Mouse (Mus musculus): ENCODE data around the gene Slit3. TPM values are rescaled to one million over a fixed set of nuclear protein-coding genes. Genes with fewer than 3 reads are reported as not detected.

Gene Slit3
- polyA plus RNA-seq, 1 experiment from 2014 or later: 25.9 TPM

- Histone ChIP-seq H3K27me3 (0 out of 2 replicates have a peak, but pooled peaks cover 6% of the 10 kb centered on the region), H3K27ac (no peak overlapping the region), H3K4me1 (replicated peaks) (peaks cover 14% of the 10 kb centered on the region), H3K4me3 (no peak overlapping the region), H3K9ac (no peak overlapping the region), H3K36me3 (no peaks in the 10 kb centered on the region), H3K4me2 (no peak overlapping the region), H3K9me3 (no peaks in the 10 kb centered on the region)
- peak; percentile 52; the same call in 1 of the 2 replicates for ATAC-seq (ENCODE audit: low FRiP score)
- WGBS: 50% methylated on average over 5 of the region's 5 CpGs
Observed at GRCm38 (mm10) chr11:35664991-35665390, 544.0 kb downstream of the Slit3 start.

- H3K4me1 ChIP-seq (replicated peaks): peaks cover 20% of the 10 kb centered on the region
- H3K4me2 ChIP-seq: no peak overlapping the region
- H3K9me3 ChIP-seq: no peaks in the 10 kb centered on the region
- no peak overlapping the region for H3K4me3 ChIP-seq
- no peak for ATAC-seq (ENCODE audit: low FRiP score)
- 0 out of 2 replicates have a peak, but pooled peaks cover 3% of the 10 kb centered on the region for H3K27me3 ChIP-seq
- 46% methylated on average over 3 of the region's 3 CpGs for WGBS
- peaks cover 4% of the 10 kb centered on the region; the same call in 1 of the 2 replicates for H3K36me3 ChIP-seq
- no peak overlapping the region for H3K9ac ChIP-seq
- H3K27ac ChIP-seq: no peak overlapping the region
Observed at GRCm38 (mm10) chr11:35667428-35667827, 546.4 kb downstream of the Slit3 start.

GRCm38 (mm10) chr11:35668138-35668537 lies 547.1 kb downstream of the Slit3 start:
- Histone ChIP-seq H3K4me3 (no peak overlapping the region), H3K27ac (no peak overlapping the region), H3K9ac (no peak overlapping the region), H3K9me3 (no peaks in the 10 kb centered on the region; the same call in 1 of the 2 replicates), H3K4me2 (no peak overlapping the region), H3K27me3 (0 out of 2 replicates have a peak, but pooled peaks cover 3% of the 10 kb centered on the region), H3K4me1 (replicated peaks) (peaks cover 20% of the 10 kb centered on the region), H3K36me3 (peaks cover 4% of the 10 kb centered on the region; the same call in 1 of the 2 replicates)
- ATAC-seq (ENCODE audit: low FRiP score): no peak
- 46% methylated on average over 3 of the region's 3 CpGs for WGBS

GRCm38 (mm10) chr11:35668750-35669149 lies 547.7 kb downstream of the Slit3 start:
- Histone ChIP-seq H3K4me3 (no peak overlapping the region), H3K27me3 (0 out of 2 replicates have a peak, but pooled peaks cover 3% of the 10 kb centered on the region), H3K4me1 (replicated peaks) (peaks cover 16% of the 10 kb centered on the region), H3K9me3 (no peaks in the 10 kb centered on the region; the same call in 1 of the 2 replicates), H3K4me2 (no peak overlapping the region), H3K27ac (peak overlapping the region; percentile 8; the same call in 1 of the 2 replicates), H3K9ac (no peak overlapping the region), H3K36me3 (peaks cover 4% of the 10 kb centered on the region; the same call in 1 of the 2 replicates)
- 0 out of 2 replicates have a peak, but pooled peaks have one; percentile 38 for ATAC-seq (ENCODE audit: low FRiP score)
- WGBS: 59% methylated on average over 1 of the region's 1 CpGs

GRCm38 (mm10) chr11:35669536-35669935 lies 548.5 kb downstream of the Slit3 start:
- Histone ChIP-seq H3K4me2 (no peak overlapping the region), H3K4me3 (no peak overlapping the region), H3K4me1 (replicated peaks) (peaks cover 15% of the 10 kb centered on the region), H3K9ac (no peak overlapping the region), H3K9me3 (no peaks in the 10 kb centered on the region; the same call in 1 of the 2 replicates), H3K27me3 (0 out of 2 replicates have a peak, but pooled peaks cover 3% of the 10 kb centered on the region), H3K27ac (no peak overlapping the region), H3K36me3 (peaks cover 4% of the 10 kb centered on the region; the same call in 1 of the 2 replicates)
- no peak for ATAC-seq (ENCODE audit: low FRiP score)
- 84% methylated on average over 5 of the region's 5 CpGs for WGBS

- Histone ChIP-seq H3K36me3 (peaks cover 4% of the 10 kb centered on the region; the same call in 1 of the 2 replicates), H3K9me3 (no peaks in the 10 kb centered on the region; the same call in 1 of the 2 replicates), H3K4me1 (replicated peaks) (peaks cover 12% of the 10 kb centered on the region), H3K4me3 (no peak overlapping the region), H3K9ac (no peak overlapping the region), H3K4me2 (no peak overlapping the region), H3K27me3 (0 out of 2 replicates have a peak, but pooled peaks cover 3% of the 10 kb centered on the region), H3K27ac (no peak overlapping the region)
- no peak for ATAC-seq (ENCODE audit: low FRiP score)
- WGBS: 87% methylated on average over 6 of the region's 6 CpGs
Observed at GRCm38 (mm10) chr11:35670181-35670580, 549.2 kb downstream of the Slit3 start.

- H3K27ac ChIP-seq: no peak overlapping the region
- H3K4me3 ChIP-seq: no peak overlapping the region
- no peak overlapping the region for H3K4me2 ChIP-seq
- ATAC-seq (ENCODE audit: low FRiP score): no peak
- peaks cover 4% of the 10 kb centered on the region; the same call in 1 of the 2 replicates for H3K36me3 ChIP-seq
- peaks cover 12% of the 10 kb centered on the region for H3K4me1 ChIP-seq (replicated peaks)
- H3K9me3 ChIP-seq: no peaks in the 10 kb centered on the region; the same call in 1 of the 2 replicates
- 66% methylated on average over 3 of the region's 3 CpGs for WGBS
- no peak overlapping the region for H3K9ac ChIP-seq
- 0 out of 2 replicates have a peak, but pooled peaks cover 3% of the 10 kb centered on the region for H3K27me3 ChIP-seq
Observed at GRCm38 (mm10) chr11:35670746-35671145, 549.7 kb downstream of the Slit3 start.

- H3K4me3 ChIP-seq: no peak overlapping the region
- no peak overlapping the region for H3K9ac ChIP-seq
- 60% methylated on average over 7 of the region's 7 CpGs for WGBS
- H3K4me2 ChIP-seq: no peak overlapping the region
- H3K27me3 ChIP-seq: 0 out of 2 replicates have a peak, but pooled peaks cover 3% of the 10 kb centered on the region
- peaks cover 12% of the 10 kb centered on the region for H3K4me1 ChIP-seq (replicated peaks)
- H3K36me3 ChIP-seq: peaks cover 4% of the 10 kb centered on the region; the same call in 1 of the 2 replicates
- H3K9me3 ChIP-seq: no peaks in the 10 kb centered on the region; the same call in 1 of the 2 replicates
- peak; percentile 61 for ATAC-seq (ENCODE audit: low FRiP score)
- no peak overlapping the region for H3K27ac ChIP-seq
Observed at GRCm38 (mm10) chr11:35673050-35673449, 552.0 kb downstream of the Slit3 start.

- H3K9me3 ChIP-seq: no peaks in the 10 kb centered on the region; the same call in 1 of the 2 replicates
- 0 out of 2 replicates have a peak, but pooled peaks cover 3% of the 10 kb centered on the region for H3K27me3 ChIP-seq
- no peak overlapping the region for H3K9ac ChIP-seq
- H3K4me3 ChIP-seq: no peak overlapping the region
- H3K36me3 ChIP-seq: peaks cover 7% of the 10 kb centered on the region; the same call in 1 of the 2 replicates
- H3K4me2 ChIP-seq: no peak overlapping the region
- H3K4me1 ChIP-seq (replicated peaks): 0 out of 2 replicates have a peak, but pooled peaks cover 6% of the 10 kb centered on the region
- 91% methylated on average over 9 of the region's 9 CpGs for WGBS
- ATAC-seq (ENCODE audit: low FRiP score): no peak
- H3K27ac ChIP-seq: no peak overlapping the region
Observed at GRCm38 (mm10) chr11:35674242-35674641, 553.2 kb downstream of the Slit3 start.

GRCm38 (mm10) chr11:35676744-35677143 lies 555.7 kb downstream of the Slit3 start:
- 60% methylated on average over 4 of the region's 4 CpGs for WGBS
- H3K4me2 ChIP-seq: no peak overlapping the region
- H3K4me3 ChIP-seq: no peak overlapping the region
- H3K9ac ChIP-seq: no peak overlapping the region
- peaks cover 7% of the 10 kb centered on the region; the same call in 1 of the 2 replicates for H3K36me3 ChIP-seq
- H3K9me3 ChIP-seq: no peaks in the 10 kb centered on the region; the same call in 1 of the 2 replicates
- ATAC-seq (ENCODE audit: low FRiP score): no peak
- H3K27ac ChIP-seq: no peak overlapping the region
- no peaks in the 10 kb centered on the region for H3K4me1 ChIP-seq (replicated peaks)
- H3K27me3 ChIP-seq: no peaks in the 10 kb centered on the region

- Histone ChIP-seq H3K27me3 (no peaks in the 10 kb centered on the region), H3K27ac (no peak overlapping the region), H3K4me3 (no peak overlapping the region), H3K36me3 (0 out of 2 replicates have a peak, but pooled peaks cover 9% of the 10 kb centered on the region), H3K9ac (no peak overlapping the region), H3K4me2 (no peak overlapping the region), H3K4me1 (replicated peaks) (no peaks in the 10 kb centered on the region), H3K9me3 (no peaks in the 10 kb centered on the region)
- 85% methylated on average over 5 of the region's 5 CpGs for WGBS
- no peak for ATAC-seq (ENCODE audit: low FRiP score)
Observed at GRCm38 (mm10) chr11:35679976-35680375, 559.0 kb downstream of the Slit3 start.

GRCm38 (mm10) chr11:35687316-35687715 lies 566.3 kb downstream of the Slit3 start:
- H3K4me1 ChIP-seq (replicated peaks): no peaks in the 10 kb centered on the region
- no peak overlapping the region for H3K9ac ChIP-seq
- no peak overlapping the region for H3K27ac ChIP-seq
- WGBS: 89% methylated on average over 6 of the region's 6 CpGs
- no peaks in the 10 kb centered on the region for H3K9me3 ChIP-seq
- no peak for ATAC-seq (ENCODE audit: low FRiP score)
- peaks cover 19% of the 10 kb centered on the region for H3K36me3 ChIP-seq
- no peaks in the 10 kb centered on the region for H3K27me3 ChIP-seq
- H3K4me2 ChIP-seq: no peak overlapping the region
- H3K4me3 ChIP-seq: no peak overlapping the region
